7 mouse cellular contexts compared by ENCODE assay signal in genomic region chrX:13576606-13577005, GRCm38 (mm10). TPM values are rescaled to one million over a fixed set of nuclear protein-coding genes. Genes with fewer than 3 reads are reported as not detected.
DNase-seq lines count a peak whose midpoint lies in the region; ATAC-seq and TF ChIP-seq lines count a peak whose summit lies in the region.

No protein-coding gene starts in this region.

- H3K79me2 ChIP-seq in liver, adult 2 months (ENCODE audit: control insufficient read depth, insufficient read depth, low read length): no peaks in the 10 kb centered on the region

- 62% methylated on average over 2 of the region's 2 CpGs for WGBS in liver, adult 2 months
- 43% methylated on average over 2 of the region's 2 CpGs for WGBS in liver, embryonic 12.5 days (ENCODE audit: insufficient replicate concordance)

- TF ChIP-seq CTCF in liver, adult 2 months (IDR thresholded peaks at IDR 0.05; ENCODE audit: low read depth, low read length): no peak

- H3K36me3 ChIP-seq in liver, adult 2 months (ENCODE audit: control insufficient read depth, insufficient read depth, low read length): no peaks in the 10 kb centered on the region
- no peaks in the 10 kb centered on the region for H3K36me3 ChIP-seq in liver, embryonic 12.5 days

- no peaks in the 10 kb centered on the region for H3K27me3 ChIP-seq in liver, adult 2 months (ENCODE audit: control insufficient read depth, insufficient read depth, low read length)
- no peaks in the 10 kb centered on the region for H3K27me3 ChIP-seq in liver, embryonic 12.5 days (replicated peaks)

- H3K9ac ChIP-seq in liver, adult 2 months (ENCODE audit: low read depth, low read length): no peak overlapping the region
- no peak overlapping the region for H3K9ac ChIP-seq in liver, embryonic 12.5 days

- TF ChIP-seq POLR2A in liver, adult 2 months (IDR thresholded peaks at IDR 0.05; ENCODE audit: extremely low read depth, insufficient read depth, low read length): no peak

- no peak for ATAC-seq in liver, embryonic 12.5 days
- peak; percentile 96 for ATAC-seq in granulocyte monocyte progenitor cell, adult 5-6 weeks (replicated peaks; ENCODE audit: poor library complexity, severe bottlenecking)
- ATAC-seq in megakaryocyte-erythroid progenitor cell, adult 5-6 weeks (replicated peaks; ENCODE audit: low FRiP score, low TSS enrichment, poor library complexity, severe bottlenecking): peak; percentile 75; the same call in 1 of the 2 replicates

- peak; percentile 2 for DNase-seq in liver, adult 2 months (ENCODE audit: extremely low read depth, low read depth, low spot score)
- DNase-seq in adrenal gland, adult 8-10 months: peak; percentile 10
- DNase-seq in yolk sac, embryonic 10.5 days (ENCODE audit: low spot score): no peak
- DNase-seq in cerebellum, adult 18-20 months: no peak

- H3K4me2 ChIP-seq in liver, embryonic 12.5 days: no peak overlapping the region

- no peaks in the 10 kb centered on the region for H3K4me1 ChIP-seq in liver, adult 2 months (ENCODE audit: control insufficient read depth, insufficient read depth, low read length)
- no peaks in the 10 kb centered on the region for H3K4me1 ChIP-seq in liver, embryonic 12.5 days

- H3K27ac ChIP-seq in liver, adult 2 months (replicated peaks; ENCODE audit: insufficient read depth, low read depth, low read length): no peak overlapping the region
- no peak overlapping the region for H3K27ac ChIP-seq in liver, embryonic 12.5 days

- no peak overlapping the region for H3K4me3 ChIP-seq in liver, adult 2 months (ENCODE audit: insufficient read depth, low read depth, low read length)
- H3K4me3 ChIP-seq in liver, embryonic 12.5 days: no peak overlapping the region

- no peaks in the 10 kb centered on the region for H3K9me3 ChIP-seq in liver, embryonic 12.5 days (replicated peaks)

RNA-seq across cellular contexts. Expression of gene Gpr34, which starts 55.3 kb away (rescaled TPM):
- total RNA-seq in liver, adult 2 months (2014; rRNA removed): 0.09 and 0.27 TPM in 2 replicates
- not detected in 2 replicates for polyA plus RNA-seq in liver, adult 2 months (2012; rRNA removed)
- 0.44 and 0.50 TPM in 2 replicates for polyA plus RNA-seq in liver, embryonic 12.5 days (2016; fragmentation: Nextera tagmentation; extraction: Ambion mirVana)
- 1 to 10 TPM; 1.0 to 4.6 (median 2.2) TPM for total RNA-seq in adrenal gland, adult 8-10 months (2022)
- total RNA-seq in granulocyte monocyte progenitor cell, adult 5-6 weeks (2014; fragmentation: Nextera tagmentation): not detected in 2 replicates
- total RNA-seq in granulocyte monocyte progenitor cell, adult 5-6 weeks (2017): 1.4 TPM in 1 of 2 replicates, not detected in the other
- not detected in 2 replicates for total RNA-seq in megakaryocyte-erythroid progenitor cell, adult 5-6 weeks (2014; fragmentation: Nextera tagmentation)
- not detected in 2 replicates for total RNA-seq in megakaryocyte-erythroid progenitor cell, adult 5-6 weeks (2017)

Comparison
In these comparisons a context has a peak if more than half of its experiments do, and no peak if none do; other contexts are left out.
1. DNase-seq: peak in liver, adult 2 months (single experiment) and adrenal gland, adult 8-10 months (single experiment); none in yolk sac, embryonic 10.5 days (single experiment) and cerebellum, adult 18-20 months (0 of 2).